Mouse (Mus musculus) kidney, adult 2 months (tissue): ENCODE results near the gene H2-DMa. TPM values are rescaled to one million over a fixed set of nuclear protein-coding genes. Genes with fewer than 3 reads are reported as not detected.
A peak's percentile ranks its signal among the peaks of the same experiment; 100 is the strongest.
"Not testable (repeated sequence)": the region's sequence is repeated elsewhere in the genome, so short reads cannot be mapped to it uniquely, and the experiment has no call there.

Experiments used
- DNase-seq: peaks from one replicate; pipeline ENCODE4 v3.0.0; 2021
- H3K27ac ChIP-seq: fragments of 200-500 bp; 2 replicates; pipeline ENCODE4 v1.5.1; 2012; ENCODE audit warnings: low read depth, low read length, control low read depth, inconsistent platforms; ENCODE audit not compliant: insufficient read depth
- H3K27me3 ChIP-seq: fragments of 200-500 bp; replicated peaks from 2 replicates; pipeline ENCODE4 v1.6.1; 2012; ENCODE audit warnings: mild to moderate bottlenecking, moderate library complexity, low read length, inconsistent platforms; ENCODE audit not compliant: control insufficient read depth, insufficient read depth
- H3K36me3 ChIP-seq: fragments of 200-500 bp; 2 replicates; pipeline ENCODE4 v1.6.1; 2012; ENCODE audit warnings: mild to moderate bottlenecking, moderate library complexity, low read length, inconsistent platforms; ENCODE audit not compliant: control insufficient read depth, insufficient read depth
- H3K4me1 ChIP-seq: fragments of 200-500 bp; 2 replicates; pipeline ENCODE4 v1.6.1; 2011; ENCODE audit warnings: low read length; ENCODE audit not compliant: control insufficient read depth, insufficient read depth
- H3K4me3 ChIP-seq: fragments of 200-500 bp; 2 replicates; pipeline ENCODE4 v1.5.1; 2011; ENCODE audit warnings: mild to moderate bottlenecking, low read depth, low read length, control low read depth; ENCODE audit not compliant: insufficient read depth
- CTCF ChIP-seq: fragments of 200-500 bp; conservative IDR thresholded peaks from 2 replicates; pipeline ENCODE4 v1.5.1; 2011; ENCODE audit warnings: low read depth, mild to moderate bottlenecking, control low read depth, low read length, moderate library complexity, mixed read lengths; ENCODE audit not compliant: insufficient read depth, insufficient read length
- POLR2A ChIP-seq: fragments of 200-500 bp; IDR thresholded peaks from one replicate; pipeline ENCODE4 v1.6.1; 2011; ENCODE audit warnings: low read depth, low read length, control low read depth
- WGBS: fragments of 180-500 bp; shearing (Covaris S2); methylation state at CpG from one replicate; pipeline ENCODE4 v1.1.7; 2018; 5-methylcytosine and 5-hydroxymethylcytosine counted together
- polyA plus RNA-seq: library from polyadenylated mRNA; depleted of rRNA; stranded (reverse); fragments of >200 nt; gene quantifications from 2 replicates; pipeline ENCODE4 v1.2.3, GENCODE M21; 2012

The H2-DMa gene
- polyA plus RNA-seq, 1 experiment, result 37.1 TPM

GRCm38 (mm10) chr17:34143033-34143432 is 23.7 kb downstream of the H2-DMa start, which contains the start of gene H2-DMb2:
Gene H2-DMb2, plus strand, starts transcription at chr17:34143307.
- no peak for TF ChIP-seq POLR2A
- no peak for TF ChIP-seq CTCF
- 22% methylated on average over 7 of the region's 7 CpGs for WGBS
- Histone ChIP-seq H3K4me3 (no peak within 1 kb of the TSS), H3K36me3 (no peaks in the 10 kb centered on the region), H3K4me1 (no peaks in the 10 kb centered on the region), H3K27me3 (no peaks in the 10 kb centered on the region), H3K27ac (no peak within 1 kb of the TSS)
- peak; percentile 51 for DNase-seq

- WGBS, result 60% methylated on average over 3 of the region's 5 CpGs
- DNase-seq, result no peak
Observed at GRCm38 (mm10) chr17:34143461-34143860, 24.1 kb downstream of the H2-DMa start.

GRCm38 (mm10) chr17:34144221-34144620 is 24.9 kb downstream of the H2-DMa start:
- not testable (repeated sequence) for DNase-seq, H3K36me3 ChIP-seq, H3K4me1 ChIP-seq, H3K27me3 ChIP-seq, H3K4me3 ChIP-seq, H3K27ac ChIP-seq
- 90% methylated on average over 4 of the region's 4 CpGs for WGBS

More at GRCm38 (mm10) chr17:34143461-34143860, 24.1 kb downstream of the H2-DMa start:
- no peak overlapping the region for H3K27ac ChIP-seq
- H3K4me1 ChIP-seq, result no peaks in the 10 kb centered on the region
- H3K36me3 ChIP-seq, result no peaks in the 10 kb centered on the region
- no peak for TF ChIP-seq POLR2A
- no peak for TF ChIP-seq CTCF
- no peaks in the 10 kb centered on the region for H3K27me3 ChIP-seq
- H3K4me3 ChIP-seq, result no peak overlapping the region

- H3K36me3 ChIP-seq, result no peaks in the 10 kb centered on the region
- no peak for DNase-seq
- H3K27ac ChIP-seq, result no peak overlapping the region
- no peak overlapping the region for H3K4me3 ChIP-seq
- TF ChIP-seq POLR2A (no peak), CTCF (no peak)
- no peaks in the 10 kb centered on the region for H3K4me1 ChIP-seq
- WGBS, result 45% methylated on average over 3 of the region's 3 CpGs
- no peaks in the 10 kb centered on the region for H3K27me3 ChIP-seq
Observed at GRCm38 (mm10) chr17:34144960-34145371, 25.6 kb downstream of the H2-DMa start.

- DNase-seq, result peak; percentile 87
- peak within 1 kb of the TSS; percentile 35 for H3K4me3 ChIP-seq
Observed at GRCm38 (mm10) chr17:34152923-34153322, 33.6 kb downstream of the H2-DMa start, which contains the start of gene H2-DMb1. Gene H2-DMb1, plus strand, starts transcription at chr17:34153072.

GRCm38 (mm10) chr17:34155534-34155933 is 36.2 kb downstream of the H2-DMa start:
- Histone ChIP-seq H3K27ac (no peak overlapping the region), H3K36me3 (no peaks in the 10 kb centered on the region), H3K27me3 (no peaks in the 10 kb centered on the region; the same call in 1 of the 2 replicates), H3K4me1 (no peaks in the 10 kb centered on the region), H3K4me3 (no peak overlapping the region)
- 43% methylated on average over 5 of the region's 5 CpGs for WGBS
- no peak for TF ChIP-seq POLR2A
- TF ChIP-seq CTCF, result no peak
- DNase-seq, result no peak

More at GRCm38 (mm10) chr17:34152923-34153322, 33.6 kb downstream of the H2-DMa start, which contains the start of gene H2-DMb1:
- no peak for TF ChIP-seq POLR2A
- no peak for TF ChIP-seq CTCF
- WGBS, result 25% methylated on average over 4 of the region's 4 CpGs
- Histone ChIP-seq H3K27ac (no peak within 1 kb of the TSS; the same call in 1 of the 2 replicates), H3K4me1 (no peaks in the 10 kb centered on the region), H3K27me3 (no peaks in the 10 kb centered on the region; the same call in 1 of the 2 replicates), H3K36me3 (no peaks in the 10 kb centered on the region)

GRCm38 (mm10) chr17:34164202-34164895 is 45.0 kb downstream of the H2-DMa start:
- 51% methylated on average over 9 of the region's 9 CpGs for WGBS
- Histone ChIP-seq H3K27ac (no peak overlapping the region), H3K27me3 (no peaks in the 10 kb centered on the region), H3K36me3 (no peaks in the 10 kb centered on the region), H3K4me1 (no peaks in the 10 kb centered on the region), H3K4me3 (no peak overlapping the region)
- TF ChIP-seq CTCF, result peak; percentile 44; the same call in 1 of the 2 replicates
- TF ChIP-seq POLR2A, result no peak
- DNase-seq, result peak; percentile 29
